Mouse (Mus musculus) CH12F3 (cell line): ENCODE results near the gene Rnase2b.
"Not testable (repeated sequence)": the region's sequence is repeated elsewhere in the genome, so short reads cannot be mapped to it uniquely, and the experiment has no call there.

Experiments used
- in situ Hi-C: fragments of 300-500 bp; cut with MboI; formaldehyde crosslinking; loops from 2 replicates; pipeline ENCODE4 v1.14.3; 2020; ENCODE audit warnings: low sequenced_read_pairs

The Rnase2b gene

GRCm38 (mm10) chr14:51150206-51150831, 11.7 kb upstream of the Rnase2b start:
- in situ Hi-C loops, result no loop called here

GRCm38 (mm10) chr14:51152249-51152870, 9.7 kb upstream of the Rnase2b start:
- in situ Hi-C loops, result no loop called here

- in situ Hi-C loops, result no loop called here
These were observed 5.9 kb upstream of the Rnase2b start for GRCm38 (mm10) chr14:51156056-51156735.

- in situ Hi-C loops, result no loop called here
These were observed 5.4 kb upstream of the Rnase2b start for GRCm38 (mm10) chr14:51156736-51157068.

GRCm38 (mm10) chr14:51157072-51157471, 5.0 kb upstream of the Rnase2b start:
- in situ Hi-C loops, result no loop called here

- in situ Hi-C loops, result not testable (repeated sequence)
These were observed 1.3 kb downstream of the Rnase2b start for GRCm38 (mm10) chr14:51163323-51163722.

GRCm38 (mm10) chr14:51165435-51165834, 3.4 kb downstream of the Rnase2b start:
- in situ Hi-C loops, result no loop called here

- in situ Hi-C loops, result no loop called here
These were observed 4.0 kb downstream of the Rnase2b start for GRCm38 (mm10) chr14:51166068-51166467.

- in situ Hi-C loops, result loop anchor here (10.0 kb wide), 1 partner anchor 93 kb away; no protein-coding TSS in a partner anchor
These were observed 10.2 kb downstream of the Rnase2b start for GRCm38 (mm10) chr14:51172095-51172865.

GRCm38 (mm10) chr14:51172947-51173346, 10.9 kb downstream of the Rnase2b start:
- in situ Hi-C loops, result loop anchor here (10.0 kb wide), 1 partner anchor 92 kb away; no protein-coding TSS in a partner anchor

- in situ Hi-C loops, result loop anchor here (10.0 kb wide), 1 partner anchor 91 kb away; no protein-coding TSS in a partner anchor
These were observed 11.8 kb downstream of the Rnase2b start for GRCm38 (mm10) chr14:51173843-51174242.

GRCm38 (mm10) chr14:51181051-51181450, 19.0 kb downstream of the Rnase2b start:
- in situ Hi-C loops, result not testable (repeated sequence)

GRCm38 (mm10) chr14:51195681-51196080, 33.6 kb downstream of the Rnase2b start:
- in situ Hi-C loops, result no loop called here

GRCm38 (mm10) chr14:51199098-51200023, 37.3 kb downstream of the Rnase2b start, which contains the start of gene Ang2:
Gene Ang2, minus strand, starts transcription at chr14:51199148.
- in situ Hi-C loops, result no loop called here

GRCm38 (mm10) chr14:51200054-51200453, 38.0 kb downstream of the Rnase2b start:
- in situ Hi-C loops, result no loop called here

- in situ Hi-C loops, result no loop called here
These were observed 38.4 kb downstream of the Rnase2b start for GRCm38 (mm10) chr14:51200466-51200865.

- in situ Hi-C loops, result no loop called here
These were observed 41.1 kb downstream of the Rnase2b start, which contains the start of gene Ear14 for GRCm38 (mm10) chr14:51203115-51203514. Gene Ear14, plus strand, starts transcription at chr14:51203391.
